Mouse (Mus musculus) lung, postnatal 25 days (tissue): Measurements from ENCODE around the gene Spata32.
A peak's percentile ranks its signal among the peaks of the same experiment; 100 is the strongest.

ENCODE experiments used
- DNase-seq: peaks from one replicate; pipeline ENCODE4 v3.0.0; 2022; ENCODE audit warnings: low spot score

The Spata32 gene

DNA sequence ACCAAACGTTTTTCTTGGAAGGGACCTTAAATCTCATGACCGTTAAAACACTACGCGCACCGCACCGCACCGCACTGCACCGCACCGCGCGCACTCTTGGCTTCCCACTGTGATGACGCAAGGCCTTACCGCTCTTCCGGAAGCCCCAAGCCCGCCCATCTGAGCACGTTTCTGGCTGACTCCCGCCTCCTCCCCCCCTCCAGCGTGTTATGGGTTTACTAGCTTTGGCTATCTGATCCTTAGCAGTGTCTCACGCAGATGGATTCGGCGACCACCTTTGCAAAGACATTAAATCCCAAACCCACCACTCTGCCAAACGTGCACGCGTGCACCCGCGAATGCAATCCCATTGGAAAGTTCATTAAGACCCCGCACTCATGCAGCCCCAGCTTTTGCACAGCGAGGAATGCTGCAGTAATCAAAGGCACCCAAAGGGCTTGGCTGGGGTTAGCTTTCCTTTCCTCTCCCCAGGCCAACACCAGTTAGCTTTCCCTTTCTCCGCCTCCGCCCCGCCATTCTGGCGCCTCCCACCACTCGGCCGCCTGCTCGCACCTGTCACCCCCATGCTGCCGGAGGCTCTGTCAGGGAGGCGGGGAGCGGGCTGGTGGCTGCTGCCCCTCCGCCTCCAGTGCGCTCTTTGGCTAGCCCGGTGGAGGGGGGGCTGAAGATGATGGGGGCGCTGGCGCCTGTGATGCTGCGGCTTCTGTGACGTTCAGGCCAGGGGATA, at the start of gene Spata32:
Spata32 (minus strand) TSS at position 643 of the 727 bp plus-strand sequence.
- DNase-seq = peak; percentile 46

DNA sequence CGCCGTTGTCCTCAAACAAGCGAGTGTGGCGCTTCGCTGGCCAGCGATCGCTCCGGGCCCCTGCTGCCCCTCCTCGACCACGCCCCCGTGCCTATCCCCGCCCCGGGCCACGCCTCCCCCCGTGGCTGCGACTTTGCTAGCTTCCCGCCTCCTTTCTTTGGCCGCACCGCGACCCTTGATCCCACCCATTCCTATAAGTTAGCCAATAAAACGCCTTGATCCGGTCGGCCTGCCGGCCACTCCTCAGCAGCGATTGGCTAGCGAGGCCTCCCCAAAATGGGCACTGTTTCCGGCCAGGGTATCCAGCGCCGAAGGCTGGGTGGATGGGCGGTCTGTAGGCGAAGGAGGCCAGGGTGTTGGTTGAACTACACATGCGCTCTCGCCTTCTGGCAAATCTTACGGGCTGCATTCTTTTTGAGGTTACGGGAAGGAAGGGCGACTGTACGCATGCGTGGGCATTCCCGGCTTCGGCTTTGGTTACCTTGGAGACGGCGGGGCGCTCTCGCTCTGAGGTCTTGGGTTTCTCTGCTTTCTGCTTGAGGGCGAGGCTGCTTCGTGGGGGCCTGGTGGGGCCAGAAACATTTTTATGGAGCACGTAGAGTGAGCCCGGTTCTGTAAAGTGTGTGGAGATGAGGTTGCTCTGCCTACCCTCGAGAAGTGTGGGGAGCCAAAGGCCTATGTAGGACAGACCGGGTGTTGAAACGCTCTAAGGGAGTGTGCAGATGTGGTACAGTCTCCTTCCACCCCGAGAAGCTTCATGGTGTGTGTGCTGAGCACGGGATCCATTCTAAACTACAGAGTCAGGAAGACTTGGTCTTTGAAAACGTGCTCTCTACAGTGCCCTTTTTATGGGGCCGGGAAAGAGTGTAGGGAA, 49.4 kb upstream of the Spata32 start, which contains the start of gene Map3k14:
Map3k14 (minus strand) TSS at position 127 of the 874 bp plus-strand sequence.
- peak; percentile 100 for DNase-seq

DNA sequence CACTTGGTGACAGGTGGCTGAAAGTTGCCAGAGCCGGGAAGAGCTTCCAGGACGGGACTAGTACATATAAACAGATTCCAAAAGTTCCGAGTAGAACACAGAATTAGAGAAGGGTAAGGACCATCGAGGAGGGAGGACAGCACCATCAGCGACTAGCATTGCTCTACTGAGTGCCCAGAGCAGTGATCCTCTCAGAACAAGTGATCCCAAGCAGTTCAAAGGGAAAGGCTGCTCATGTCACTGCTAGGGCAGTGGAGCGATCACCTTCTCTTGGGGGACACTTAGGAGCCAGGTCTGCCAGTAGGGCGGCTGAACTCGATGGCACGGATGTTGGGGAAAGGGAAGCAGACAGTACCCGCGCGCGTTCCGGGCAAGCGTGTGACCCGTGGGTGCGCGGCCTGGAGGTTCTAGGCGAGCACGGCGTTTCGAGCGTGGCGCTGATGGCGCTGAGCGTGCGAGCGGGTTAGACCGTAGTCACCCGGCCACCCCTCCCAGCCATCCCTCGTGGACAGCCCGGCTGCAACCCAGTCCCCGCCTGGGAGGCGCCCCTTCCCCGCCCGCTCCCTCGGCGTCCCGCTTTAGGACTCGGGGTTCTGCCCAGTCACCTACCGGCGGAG, 48.6 kb upstream of the Spata32 start:
- no peak for DNase-seq

DNA sequence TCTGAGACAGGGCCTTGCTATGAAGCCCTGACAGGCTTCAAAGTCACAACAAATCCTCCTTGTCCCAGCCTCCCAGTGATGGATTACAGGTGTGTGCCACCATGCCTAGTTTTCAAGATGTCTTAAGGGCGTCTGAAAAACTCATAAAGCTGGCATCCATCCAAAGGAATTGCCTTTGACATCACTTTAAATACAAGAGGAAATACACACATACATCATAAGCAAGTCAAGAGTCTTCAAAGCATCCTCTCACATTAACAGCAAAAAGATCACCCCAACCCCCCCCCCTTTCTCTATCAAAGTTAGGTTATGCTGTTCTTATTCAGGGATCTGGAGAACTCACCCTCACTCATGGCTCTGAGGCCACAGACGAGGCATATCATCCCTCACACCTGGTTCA, 47.6 kb upstream of the Spata32 start:
- no peak for DNase-seq

DNA sequence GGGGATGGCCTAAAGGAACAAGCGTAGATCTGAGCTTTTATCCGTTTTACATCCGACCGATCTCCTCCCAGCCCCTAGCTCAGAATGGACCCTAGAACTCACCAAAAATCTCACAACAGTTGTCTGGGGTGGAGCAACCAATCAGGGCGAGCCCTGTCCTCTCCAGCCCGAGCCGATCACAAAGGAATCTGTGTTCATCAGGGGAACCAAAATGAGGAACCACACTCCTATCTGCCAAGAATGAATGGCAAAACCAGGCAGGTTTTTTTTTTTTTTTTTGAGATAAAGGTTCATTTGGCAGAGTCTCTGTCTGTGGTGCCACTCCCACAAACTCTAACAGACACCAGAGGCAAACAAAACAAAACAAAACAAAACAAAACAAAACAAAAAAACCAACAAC, 47.0 kb upstream of the Spata32 start:
- DNase-seq = no peak

DNA sequence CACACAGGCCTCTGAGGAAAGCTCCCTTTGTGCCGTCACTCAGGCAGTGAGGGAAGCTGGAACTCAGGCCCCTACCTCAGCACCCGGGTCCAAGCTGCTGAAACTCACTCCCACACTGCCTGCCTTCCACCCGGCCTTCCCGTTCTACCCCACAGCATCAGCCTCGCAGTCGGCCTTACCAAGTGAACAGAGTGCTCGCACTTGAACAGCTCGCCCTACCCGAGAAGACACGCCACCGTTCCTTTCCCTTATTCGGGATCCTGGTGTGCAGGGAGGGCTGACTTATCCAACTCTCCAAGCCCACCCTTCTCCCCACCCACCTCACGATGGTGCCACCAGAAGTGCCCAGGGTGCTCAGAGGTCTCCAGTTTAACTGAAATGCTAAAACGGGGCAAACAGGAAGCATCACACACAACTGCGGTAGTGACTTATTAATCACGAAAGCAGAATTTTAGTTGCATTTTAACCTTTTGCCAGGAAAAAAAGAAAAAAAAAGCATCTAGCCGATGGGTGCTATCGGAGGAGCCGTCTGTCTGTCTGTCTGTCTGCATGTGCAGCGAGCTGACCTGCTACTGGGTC, 46.3 kb upstream of the Spata32 start:
- DNase-seq = no peak

DNA sequence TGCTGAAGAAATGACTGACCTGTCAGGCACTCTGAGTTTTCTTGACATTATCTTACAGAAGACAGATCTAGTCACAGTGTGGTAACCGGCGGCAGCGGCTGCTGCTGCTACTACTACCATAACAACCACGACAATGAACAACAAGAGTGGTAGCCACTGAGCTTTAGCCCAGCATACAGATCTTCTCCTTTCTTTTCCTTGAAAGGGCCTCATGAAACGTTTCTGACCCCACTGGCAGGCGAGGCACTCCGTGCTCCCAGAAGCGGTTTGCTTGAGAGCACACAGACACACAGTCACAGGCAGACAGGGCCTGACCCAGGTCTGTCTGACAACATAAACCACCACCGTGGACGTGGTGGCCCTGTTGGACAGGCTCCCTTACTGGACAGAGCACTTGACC, 45.3 kb upstream of the Spata32 start:
- DNase-seq = no peak

DNA sequence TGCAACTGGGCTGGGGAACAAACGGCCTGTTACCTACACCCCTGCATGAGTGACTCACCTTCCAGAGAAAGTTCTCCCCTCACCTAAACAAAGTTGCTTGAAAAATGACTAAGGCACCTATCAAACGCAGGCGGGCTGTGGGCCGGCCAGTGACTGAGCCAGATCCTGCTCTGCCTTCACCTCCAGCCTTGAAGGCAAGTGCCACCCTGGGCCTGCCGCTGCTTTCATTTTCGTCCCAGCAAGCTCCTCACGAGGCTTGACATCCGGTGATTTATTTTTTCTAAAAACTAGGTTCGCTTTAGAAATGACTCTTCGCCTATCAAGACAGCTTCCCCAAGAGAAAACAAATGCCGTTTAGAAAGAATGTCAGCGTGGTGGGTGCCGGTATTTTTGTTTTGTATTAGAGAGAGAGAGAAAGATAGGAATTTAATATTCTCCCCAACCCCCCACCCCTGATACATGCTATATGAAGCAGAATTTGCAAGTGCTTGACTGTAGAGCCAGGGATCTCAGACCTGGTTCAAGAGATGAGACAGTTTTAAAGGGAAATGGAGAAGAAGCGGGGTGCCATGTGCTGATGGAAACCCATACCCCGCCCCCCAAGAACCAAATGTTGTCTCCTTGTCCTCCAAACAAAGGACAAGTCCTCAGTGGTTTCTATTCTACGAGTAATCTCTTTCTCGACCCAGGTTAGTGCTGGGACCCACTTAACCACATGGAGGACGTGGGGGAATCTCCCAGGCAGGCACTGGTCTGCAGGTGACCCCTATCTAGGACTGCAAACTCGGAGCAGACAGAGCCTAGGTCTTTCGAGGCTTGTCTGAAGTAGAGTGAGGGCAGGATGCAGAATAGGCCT, 44.4 kb upstream of the Spata32 start:
- peak; percentile 62 for DNase-seq

DNA sequence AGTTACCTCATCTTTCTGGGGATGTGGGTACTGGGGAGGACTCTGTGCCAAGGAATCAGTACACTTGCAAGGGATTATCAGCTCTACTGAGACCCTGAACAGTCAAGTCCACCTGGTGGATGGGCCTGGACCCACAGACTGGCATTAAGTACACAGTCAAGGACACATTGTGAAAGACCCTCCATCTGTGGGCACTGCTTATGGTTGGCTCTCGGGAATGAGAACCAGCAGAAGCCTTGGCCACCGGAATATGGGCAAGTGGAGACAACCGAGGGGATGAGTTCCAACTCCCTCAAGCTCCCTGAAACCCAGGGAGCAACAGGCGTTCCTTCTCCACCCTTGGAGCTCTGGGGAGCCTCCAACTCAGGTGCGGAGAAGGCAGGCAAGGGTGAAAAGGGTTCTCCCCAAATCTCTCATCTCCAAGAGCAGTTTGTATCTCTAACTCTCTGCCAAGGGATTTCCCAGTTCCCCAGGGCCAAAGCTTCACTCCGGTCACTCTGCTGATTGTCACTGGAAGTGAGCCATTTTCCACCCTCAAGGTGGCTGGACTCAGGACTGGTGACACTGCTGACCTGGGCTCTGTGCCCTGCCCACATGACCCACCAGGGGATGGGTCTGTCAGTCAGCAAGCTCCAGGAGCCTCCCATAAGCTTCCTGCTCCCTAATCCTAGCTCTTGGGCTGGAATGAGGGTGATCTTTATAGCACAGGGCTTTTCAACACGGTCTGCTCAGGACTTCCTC, 43.6 kb upstream of the Spata32 start:
- no peak for DNase-seq

DNA sequence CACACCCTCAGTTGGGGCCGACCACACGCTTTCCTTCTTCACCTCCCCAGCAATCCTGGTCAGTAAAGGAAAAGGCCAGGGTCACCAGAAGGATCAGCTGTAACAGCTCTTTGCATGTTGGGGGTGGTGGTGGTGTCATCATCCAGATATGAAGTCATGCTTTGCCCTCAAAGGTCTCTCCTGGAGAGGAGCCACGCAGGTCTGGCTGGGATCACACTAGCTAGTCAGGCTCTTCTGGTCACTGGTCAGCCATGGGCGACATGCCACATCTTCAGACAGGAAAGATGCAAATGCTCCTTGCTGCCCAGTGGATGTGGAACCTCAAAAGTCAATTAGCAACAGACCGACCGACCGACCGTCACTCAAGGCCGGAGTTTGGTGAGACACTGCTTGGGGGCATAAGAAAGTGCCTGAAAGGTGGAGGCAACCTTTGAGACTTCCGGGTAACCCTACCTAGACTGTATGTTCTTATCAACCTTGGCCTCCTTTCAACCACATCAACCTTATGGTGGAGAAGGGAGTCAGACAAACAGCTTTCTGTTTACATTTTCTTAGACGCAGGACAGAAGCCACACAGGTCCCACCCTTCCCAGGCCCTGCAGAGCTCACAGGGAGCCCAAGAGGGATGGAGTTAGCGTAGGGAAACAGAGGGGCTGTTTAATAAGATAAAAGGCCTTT, 42.4 kb upstream of the Spata32 start:
- DNase-seq = no peak

DNA sequence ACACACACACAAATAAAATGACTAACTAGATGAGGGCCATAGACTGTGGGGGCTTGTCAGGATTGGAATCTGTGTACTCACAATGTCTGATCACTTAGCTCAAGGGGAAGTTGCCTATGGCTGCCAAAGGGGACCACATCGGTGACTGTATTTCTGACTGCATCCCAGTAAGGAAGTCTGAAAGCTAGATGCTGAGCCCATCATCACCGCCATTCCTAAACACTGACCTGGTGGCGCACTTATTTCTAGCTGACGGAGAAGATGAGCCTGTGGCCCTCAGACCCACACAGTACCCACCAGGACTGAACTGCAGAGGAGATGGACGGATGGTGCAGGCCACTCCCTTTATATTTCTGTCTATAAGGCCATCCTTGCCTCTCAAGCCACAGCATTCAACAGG, 41.8 kb upstream of the Spata32 start:
- no peak for DNase-seq

DNA sequence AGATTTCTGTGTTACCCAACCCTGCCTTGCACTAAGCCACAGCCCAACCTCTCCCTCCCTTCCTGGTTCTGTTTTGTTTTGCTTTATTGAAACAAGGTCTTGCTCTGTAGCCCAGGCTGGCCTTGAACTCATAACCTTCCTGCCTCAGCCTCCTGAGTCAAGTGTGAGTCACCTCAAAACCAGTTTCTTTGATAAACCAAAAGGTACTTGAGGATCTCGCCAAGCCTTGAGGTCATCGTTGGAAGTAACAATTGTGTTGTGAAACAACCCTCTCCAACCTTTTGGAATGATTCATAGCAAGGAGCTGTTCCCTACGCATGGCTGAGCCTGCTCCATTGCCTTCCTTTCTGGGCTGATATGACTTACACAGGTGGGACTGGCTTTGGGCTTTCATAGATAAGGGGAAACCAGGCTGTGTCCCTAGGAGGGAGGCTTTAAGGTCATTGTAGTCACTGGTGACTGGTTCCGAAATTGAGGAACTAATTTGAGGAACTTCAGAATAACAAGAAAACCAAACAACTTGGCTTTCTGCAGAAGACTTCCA, 39.8 kb upstream of the Spata32 start:
- peak; percentile 65 for DNase-seq

DNA sequence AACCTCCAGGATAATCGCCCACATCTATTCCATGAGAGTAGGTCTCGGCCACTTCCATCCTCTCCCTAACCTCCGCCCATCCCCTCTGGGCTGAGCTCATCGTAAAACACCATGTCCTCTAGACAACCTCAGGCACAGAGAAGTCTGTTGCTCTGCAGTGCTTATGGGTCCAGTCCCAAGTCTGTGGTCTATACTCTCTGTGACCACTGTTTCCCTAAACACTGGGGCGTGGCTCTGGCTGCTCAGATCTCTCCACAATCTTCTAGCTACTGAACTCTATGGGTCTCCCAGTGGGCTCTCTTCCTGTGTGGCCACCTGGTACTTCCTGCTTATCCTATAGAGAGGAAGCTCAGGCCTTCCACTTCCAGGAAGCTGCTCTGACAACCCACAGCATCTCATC, 35.4 kb upstream of the Spata32 start:
- DNase-seq = no peak

DNA sequence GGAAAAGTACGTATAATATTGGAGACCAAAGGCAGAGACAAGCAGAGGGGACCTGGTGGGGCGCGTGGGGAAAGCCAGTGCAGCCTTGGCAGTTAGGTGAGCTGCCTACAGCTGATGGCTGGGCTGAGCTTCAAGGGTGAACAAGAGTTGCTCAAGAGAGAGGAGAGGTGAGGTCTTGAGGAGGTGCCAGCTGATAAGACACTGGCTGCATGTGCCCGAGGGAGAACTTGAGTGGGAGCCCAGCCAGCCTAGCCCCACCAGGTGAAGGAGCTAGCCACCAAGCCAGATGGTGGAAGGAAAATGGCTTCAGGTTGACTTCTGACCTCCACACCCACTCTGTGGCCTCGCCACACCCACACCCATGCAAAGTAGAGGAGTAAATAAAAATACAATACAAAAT, 34.1 kb upstream of the Spata32 start:
- DNase-seq = peak; percentile 67

DNA sequence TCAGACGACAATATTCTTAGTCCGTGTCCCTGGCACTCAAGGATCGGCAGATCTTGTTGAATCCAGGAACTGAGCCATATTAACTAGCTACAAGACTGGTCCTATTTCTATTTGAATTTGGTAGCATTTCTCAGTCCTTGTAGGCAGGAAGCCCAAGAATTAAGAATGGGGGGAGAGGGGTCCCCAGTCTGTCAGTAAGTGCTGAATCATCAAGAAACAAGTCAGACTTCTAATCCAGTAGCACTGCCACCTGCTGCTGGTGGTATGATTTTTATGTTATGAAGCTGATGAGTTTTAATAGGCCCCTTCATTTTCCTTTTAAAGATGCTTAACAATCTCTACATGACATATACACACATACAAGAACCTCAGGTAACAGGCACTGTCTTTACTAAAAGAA, 32.1 kb upstream of the Spata32 start:
- DNase-seq = no peak

DNA sequence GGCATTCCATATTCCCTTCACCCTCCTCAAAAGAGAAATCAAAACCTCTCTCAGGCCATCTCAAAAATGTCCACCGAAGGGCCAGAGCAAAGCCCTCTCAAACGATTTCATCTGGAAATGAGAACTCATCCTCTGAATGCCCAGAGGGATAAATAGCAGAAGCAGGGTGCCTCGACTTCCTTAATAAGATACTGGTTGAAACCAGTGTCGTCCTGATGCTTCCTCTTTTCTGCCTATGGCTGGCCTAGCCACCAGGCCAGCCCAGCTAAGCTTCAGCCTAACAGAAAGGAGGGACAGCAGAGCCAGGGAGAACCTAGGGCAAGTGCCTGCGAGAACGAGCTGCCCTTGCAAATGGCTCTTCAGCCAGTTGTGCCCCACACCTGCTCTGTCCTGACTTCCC, 31.3 kb upstream of the Spata32 start:
- DNase-seq = no peak

DNA sequence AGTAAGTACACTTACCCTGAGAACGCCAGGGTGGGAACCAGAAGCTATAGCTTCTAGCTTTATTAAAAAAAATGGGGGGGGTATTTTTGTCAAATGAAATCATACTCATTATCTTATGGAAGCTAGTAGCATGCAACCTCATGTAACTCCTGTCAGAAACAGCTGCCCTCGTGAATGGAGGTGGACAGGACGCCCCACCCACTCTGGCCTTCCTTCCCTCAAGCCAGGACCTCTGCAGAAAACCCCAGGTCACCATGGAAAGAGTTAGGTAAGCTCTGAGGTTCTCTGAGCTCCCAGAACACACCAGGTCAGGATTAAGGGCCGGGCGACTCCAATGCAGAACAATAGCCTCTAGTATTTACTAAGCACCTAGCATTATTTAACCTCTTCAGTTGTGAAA, 30.6 kb upstream of the Spata32 start:
- peak; percentile 64 for DNase-seq

DNA sequence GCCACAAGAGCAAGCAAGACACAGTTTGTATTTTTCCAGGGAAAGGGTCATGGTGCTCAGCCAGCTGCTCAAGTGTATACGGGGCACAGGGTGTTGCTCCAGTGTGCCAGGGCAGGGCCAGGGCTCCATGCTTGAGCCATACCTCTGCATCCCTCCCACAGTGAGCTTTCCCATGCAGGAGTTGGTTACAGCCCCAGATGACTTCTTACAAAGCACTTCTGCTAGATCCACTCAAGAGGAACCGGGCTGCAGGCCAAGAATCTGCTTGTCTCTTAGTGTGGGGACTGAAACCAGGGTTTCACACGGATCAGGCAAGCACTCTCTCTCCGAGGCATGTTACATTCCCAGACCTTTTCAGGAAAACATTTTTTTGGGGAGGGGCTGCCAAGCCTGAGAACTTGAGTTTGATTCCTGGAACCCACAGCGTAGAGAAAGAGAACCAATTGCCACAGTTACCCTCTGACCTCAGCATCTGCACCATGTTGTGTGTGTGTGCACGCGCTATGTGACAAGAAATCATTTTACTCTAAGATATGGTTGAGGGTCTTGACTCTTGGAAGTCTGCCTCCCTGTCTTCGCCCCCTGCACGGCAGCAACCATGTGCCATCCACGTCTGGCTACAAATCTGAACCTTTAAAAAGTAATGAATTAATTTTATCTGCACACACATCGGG, 29.4 kb upstream of the Spata32 start:
- peak; percentile 90 for DNase-seq

DNA sequence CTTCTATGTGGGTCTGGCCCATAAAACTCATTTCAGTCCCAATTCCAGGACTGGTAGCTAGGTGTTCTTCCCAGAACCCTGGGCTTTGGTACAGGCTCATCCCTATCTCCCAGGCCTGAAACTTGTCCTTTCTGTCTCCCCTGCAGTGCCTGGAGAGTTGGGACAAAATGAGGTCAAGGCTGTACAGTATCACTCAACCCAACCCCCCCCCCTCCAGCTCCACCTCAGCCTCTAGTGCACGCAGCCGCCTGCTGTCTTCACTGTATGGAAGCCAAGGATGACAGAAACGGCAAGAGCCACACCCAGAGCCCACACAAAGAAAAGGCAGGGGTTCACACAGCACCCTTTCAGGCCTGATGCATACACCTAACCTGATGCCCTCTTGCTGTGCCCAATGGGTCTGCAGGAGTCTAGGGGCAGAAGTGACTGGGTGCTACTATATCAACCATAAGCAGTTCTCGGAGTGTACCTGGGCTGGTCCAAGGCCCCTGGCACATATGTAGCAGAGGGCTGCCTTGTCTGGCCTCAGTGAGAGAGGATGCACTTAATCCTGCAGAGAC, 28.6 kb upstream of the Spata32 start:
- no peak for DNase-seq
